Mouse (Mus musculus) heart, embryonic 11.5 days (tissue): ENCODE measurements at regions not wholly inside any gene's neighbourhood (a gene's known extent, or its start where the extent isn't known, plus 50 kb on each side); places are given as distances from the start of the nearest gene placed in this dataset.

Source experiments
- ATAC-seq: fragments of 200-750 bp; cut with Nextera tagmentation; replicated peaks from 2 replicates; pipeline ENCODE4 v1.8.0; 2017; ENCODE audit warnings: moderate library complexity; ENCODE audit not compliant: insufficient number of reproducible peaks, low FRiP score, low TSS enrichment
- H3K27ac ChIP-seq: fragments of 300-500 bp; sonication (generic); 2 replicates; pipeline ENCODE4 v1.5.1; 2014; ENCODE audit warnings: mild to moderate bottlenecking, low read depth, low read length
- H3K27me3 ChIP-seq: fragments of 300-500 bp; sonication (generic); 2 replicates; pipeline ENCODE4 v1.6.1; 2014; ENCODE audit warnings: mild to moderate bottlenecking, low read length, mixed read lengths; ENCODE audit not compliant: control insufficient read depth, insufficient read depth
- H3K36me3 ChIP-seq: fragments of 300-500 bp; sonication (generic); 2 replicates; pipeline ENCODE4 v1.6.1; 2014; ENCODE audit warnings: mild to moderate bottlenecking, low read length, moderate library complexity, mixed read lengths; ENCODE audit not compliant: control insufficient read depth, insufficient read depth
- H3K4me1 ChIP-seq: fragments of 300-500 bp; sonication (generic); 2 replicates; pipeline ENCODE4 v1.6.1; 2014; ENCODE audit warnings: low read length; ENCODE audit not compliant: control insufficient read depth, insufficient read depth
- H3K4me2 ChIP-seq: fragments of 300-500 bp; sonication (generic); 2 replicates; pipeline ENCODE4 v1.6.1; 2014; ENCODE audit warnings: mild to moderate bottlenecking, moderate library complexity
- H3K4me3 ChIP-seq: fragments of 300-500 bp; sonication (generic); 2 replicates; pipeline ENCODE4 v1.5.1; 2014; ENCODE audit warnings: low read depth, low read length
- H3K9ac ChIP-seq: fragments of 300-500 bp; sonication (generic); 2 replicates; pipeline ENCODE4 v1.6.1; 2014; ENCODE audit warnings: mild to moderate bottlenecking, low read depth, low read length, moderate library complexity
- H3K9me3 ChIP-seq: fragments of 300-500 bp; sonication (generic); replicated peaks from 2 replicates; pipeline ENCODE4 v1.6.1; 2016; ENCODE audit warnings: low read length; ENCODE audit not compliant: control insufficient read depth
- WGBS: fragments of 180-500 bp; shearing (Covaris S2); extraction: QIAGEN DNeasy Blood & Tissue Kit; methylation state at CpG from one replicate; pipeline ENCODE4 v1.1.7; 2014; ENCODE audit not compliant: insufficient replicate concordance; 5-methylcytosine and 5-hydroxymethylcytosine counted together

DNA sequence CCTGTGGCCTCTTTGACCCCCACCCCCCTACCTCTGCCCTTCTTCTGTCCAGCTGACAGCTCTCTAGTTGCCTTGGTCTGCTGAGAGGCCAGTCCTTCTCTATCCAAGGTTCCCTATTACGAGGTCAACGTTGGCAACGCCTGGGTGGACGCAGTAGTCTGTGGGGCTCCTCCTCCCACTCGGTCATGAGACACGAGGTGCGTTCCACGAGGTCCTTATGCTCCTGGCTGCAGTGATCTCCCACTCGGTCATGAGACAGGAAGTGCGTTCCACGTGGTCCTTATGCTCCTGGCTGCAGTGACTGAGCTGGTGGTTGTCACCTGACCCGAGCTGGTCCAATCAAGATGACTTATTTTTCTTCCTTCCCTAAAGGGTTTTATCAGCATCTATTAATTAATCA lies 220.7 kb downstream of the Prex1 start:
- no peaks in the 10 kb centered on the region for H3K9me3 ChIP-seq
- H3K27me3 ChIP-seq: no peaks in the 10 kb centered on the region
- H3K9ac ChIP-seq: no peak overlapping the region
- 83% methylated on average over 12 of the region's 12 CpGs for WGBS
- H3K4me1 ChIP-seq: peaks cover 21% of the 10 kb centered on the region
- no peak overlapping the region for H3K4me3 ChIP-seq
- H3K4me2 ChIP-seq: no peak overlapping the region
- ATAC-seq: no peak; the same call in 1 of the 2 replicates
- no peak overlapping the region for H3K27ac ChIP-seq
- no peaks in the 10 kb centered on the region for H3K36me3 ChIP-seq

DNA sequence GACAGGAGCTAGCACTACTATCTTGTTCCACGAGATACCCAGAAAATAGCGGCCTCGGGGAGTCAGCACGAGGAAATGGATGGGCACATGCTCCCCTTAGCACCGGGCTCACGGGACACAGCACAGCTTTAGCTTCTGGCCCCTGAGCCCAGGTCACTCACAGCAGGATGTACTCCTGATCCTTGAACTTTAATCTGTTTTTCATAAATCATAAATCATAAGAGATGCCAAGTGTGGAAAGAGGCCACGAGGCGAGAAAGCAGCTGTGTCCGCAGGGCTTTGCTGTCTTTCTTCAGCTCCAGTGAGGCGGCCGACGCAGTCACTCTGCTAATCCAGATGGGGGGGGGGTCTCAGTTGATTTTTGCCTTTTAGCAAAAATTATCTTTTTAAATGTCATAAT lies 221.2 kb downstream of the Prex1 start:
- Histone ChIP-seq H3K27ac (no peak overlapping the region), H3K9ac (no peak overlapping the region), H3K4me3 (no peak overlapping the region), H3K4me1 (peaks cover 26% of the 10 kb centered on the region), H3K27me3 (no peaks in the 10 kb centered on the region), H3K4me2 (no peak overlapping the region), H3K36me3 (no peaks in the 10 kb centered on the region), H3K9me3 (no peaks in the 10 kb centered on the region)
- ATAC-seq: no peak
- WGBS: 69% methylated on average over 12 of the region's 12 CpGs

DNA sequence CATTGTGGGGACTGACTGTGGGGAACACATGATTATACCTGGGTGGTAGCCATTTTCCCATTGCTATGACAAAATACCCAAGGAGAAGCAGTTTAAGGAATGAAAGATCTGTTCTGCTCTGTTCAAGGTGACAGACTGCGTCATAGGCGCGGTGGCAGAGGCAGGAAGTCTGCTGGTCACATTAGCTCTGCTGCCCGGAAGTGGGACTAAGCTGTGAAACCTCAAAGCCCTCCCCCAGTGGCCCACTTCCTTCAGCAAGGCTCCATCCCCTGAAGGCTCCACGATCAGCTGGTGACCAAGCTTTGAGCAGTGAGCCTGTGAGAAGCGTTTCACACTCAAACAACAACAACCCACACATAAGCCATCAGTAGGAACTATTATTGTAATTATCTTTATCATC lies 221.8 kb downstream of the Prex1 start:
- Histone ChIP-seq H3K4me3 (no peak overlapping the region), H3K36me3 (no peaks in the 10 kb centered on the region), H3K27ac (no peak overlapping the region), H3K9ac (no peak overlapping the region), H3K9me3 (no peaks in the 10 kb centered on the region), H3K4me1 (peaks cover 28% of the 10 kb centered on the region), H3K4me2 (no peak overlapping the region), H3K27me3 (no peaks in the 10 kb centered on the region)
- 54% methylated on average over 6 of the region's 6 CpGs for WGBS
- no peak for ATAC-seq

DNA sequence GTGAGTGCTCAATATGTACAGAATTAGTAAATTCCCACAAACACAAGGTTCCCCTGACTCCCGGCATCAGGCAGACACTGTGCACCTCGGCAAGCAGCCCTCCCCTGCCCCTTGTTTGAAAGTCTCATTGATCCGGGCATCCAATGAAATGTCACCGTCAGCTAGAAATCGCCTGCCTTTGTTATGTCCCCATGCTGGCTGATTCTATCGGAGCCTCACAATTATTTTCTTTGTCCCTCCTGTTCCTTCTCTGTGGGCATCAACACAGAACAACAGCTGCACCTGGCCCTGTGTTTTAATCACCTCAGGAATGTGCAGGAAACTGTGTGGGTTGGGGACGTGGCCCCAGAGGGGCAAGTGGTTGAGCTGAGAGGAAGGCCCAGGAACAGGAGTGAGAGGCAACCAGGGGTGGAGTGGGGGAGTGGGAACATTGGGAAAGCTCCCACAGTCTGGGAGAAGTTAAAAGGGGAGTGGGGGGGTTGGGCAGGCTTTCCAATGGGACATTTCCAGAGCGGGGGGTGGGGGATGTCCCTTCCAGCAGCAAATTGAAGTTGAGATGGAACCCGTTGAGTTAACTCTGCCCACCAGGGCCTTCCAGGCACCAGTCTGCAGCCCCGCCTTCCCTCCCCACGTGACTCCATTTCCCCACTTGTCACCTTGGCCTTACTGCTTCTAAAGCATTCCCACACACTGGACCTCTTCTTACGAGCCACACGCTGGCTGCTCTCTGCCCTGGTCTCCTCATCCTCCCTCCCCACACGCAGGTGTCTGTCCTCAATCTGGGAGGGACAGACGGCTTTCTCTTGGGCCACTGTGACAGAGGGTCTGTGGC lies 224.4 kb downstream of the Prex1 start:
- Histone ChIP-seq H3K4me1 (peaks cover 37% of the 10 kb centered on the region), H3K9ac (no peak overlapping the region), H3K36me3 (no peaks in the 10 kb centered on the region), H3K27me3 (no peaks in the 10 kb centered on the region), H3K9me3 (no peaks in the 10 kb centered on the region), H3K4me2 (no peak overlapping the region), H3K4me3 (no peak overlapping the region), H3K27ac (no peak overlapping the region)
- WGBS: 54% methylated on average over 15 of the region's 15 CpGs
- no peak for ATAC-seq

DNA sequence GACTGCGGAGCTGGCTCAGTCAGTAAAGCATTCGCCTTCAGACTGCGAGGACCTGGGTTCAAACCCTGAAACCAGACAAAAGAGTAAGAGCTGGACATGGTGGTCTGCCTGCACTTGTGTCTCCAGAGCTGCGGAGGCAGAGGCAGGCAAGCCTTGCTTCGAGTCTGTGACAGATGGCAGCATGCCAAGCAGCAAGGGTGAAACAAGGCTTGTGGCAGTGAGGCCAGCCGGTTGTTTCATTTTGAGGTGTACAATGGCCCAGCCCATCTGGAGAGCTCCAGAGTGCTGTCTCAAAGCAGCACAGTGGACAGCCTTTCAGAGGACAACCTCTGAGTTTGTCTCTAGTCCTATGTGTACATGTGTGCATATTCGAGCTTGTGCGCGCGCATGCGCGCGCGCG lies 225.9 kb downstream of the Prex1 start:
- WGBS: 81% methylated on average over 15 of the region's 15 CpGs
- H3K9me3 ChIP-seq: no peaks in the 10 kb centered on the region
- no peak overlapping the region for H3K27ac ChIP-seq
- no peak for ATAC-seq
- H3K36me3 ChIP-seq: no peaks in the 10 kb centered on the region
- no peaks in the 10 kb centered on the region for H3K27me3 ChIP-seq
- H3K4me2 ChIP-seq: no peak overlapping the region
- peaks cover 42% of the 10 kb centered on the region for H3K4me1 ChIP-seq
- H3K9ac ChIP-seq: no peak overlapping the region; the same call in 1 of the 2 replicates
- no peak overlapping the region for H3K4me3 ChIP-seq

DNA sequence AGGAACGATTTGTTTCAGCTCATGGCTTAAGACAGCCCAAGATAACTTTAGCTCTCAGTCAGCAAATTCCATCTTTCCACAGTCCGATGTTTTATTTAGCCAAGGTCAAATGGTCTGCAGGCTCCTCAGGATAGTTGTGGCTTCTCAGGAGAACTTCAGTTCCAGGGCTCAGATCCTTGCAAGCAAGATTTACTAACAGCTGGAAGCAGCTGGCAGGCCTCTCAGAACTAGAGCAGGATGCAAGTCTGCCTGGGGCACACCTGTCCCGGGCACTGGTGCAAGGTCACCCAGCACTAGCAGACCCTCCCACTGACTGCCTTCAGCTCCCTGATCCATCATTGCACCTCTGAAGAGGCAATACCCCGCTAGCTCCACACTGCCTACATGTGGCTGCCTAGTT lies 227.8 kb downstream of the Prex1 start:
- no peaks in the 10 kb centered on the region for H3K27me3 ChIP-seq
- no peaks in the 10 kb centered on the region for H3K36me3 ChIP-seq
- no peak overlapping the region for H3K4me2 ChIP-seq
- WGBS: 50% methylated on average over 4 of the region's 4 CpGs
- H3K9me3 ChIP-seq: no peaks in the 10 kb centered on the region
- no peak overlapping the region for H3K4me3 ChIP-seq
- no peak overlapping the region for H3K9ac ChIP-seq
- peak overlapping the region; percentile 42; the same call in 1 of the 2 replicates for H3K27ac ChIP-seq
- no peak for ATAC-seq
- peaks cover 40% of the 10 kb centered on the region for H3K4me1 ChIP-seq

DNA sequence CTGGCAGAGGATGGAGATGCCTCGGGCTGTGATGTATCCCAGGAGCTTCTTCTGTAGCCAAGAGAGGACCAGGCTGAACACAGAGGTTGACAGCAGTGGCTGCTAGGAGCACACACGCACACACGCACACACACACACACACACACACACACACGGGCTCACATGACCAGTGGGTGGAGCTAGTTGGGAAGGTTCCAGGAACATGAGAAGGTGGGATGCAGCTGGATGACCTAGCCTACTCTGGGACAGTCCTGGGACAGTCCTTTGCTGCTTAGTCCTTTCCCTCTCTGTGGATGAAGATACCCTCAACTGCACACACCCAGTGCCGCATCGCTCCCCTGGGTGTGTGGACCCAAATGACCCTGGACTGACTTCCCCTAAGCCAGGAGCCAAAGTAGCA lies 228.3 kb downstream of the Prex1 start:
- Histone ChIP-seq H3K9me3 (no peaks in the 10 kb centered on the region), H3K27me3 (no peaks in the 10 kb centered on the region), H3K4me3 (no peak overlapping the region), H3K9ac (no peak overlapping the region), H3K27ac (peak overlapping the region; percentile 42; the same call in 1 of the 2 replicates), H3K4me1 (peaks cover 36% of the 10 kb centered on the region), H3K36me3 (no peaks in the 10 kb centered on the region), H3K4me2 (no peak overlapping the region)
- ATAC-seq: no peak
- 75% methylated on average over 6 of the region's 6 CpGs for WGBS

DNA sequence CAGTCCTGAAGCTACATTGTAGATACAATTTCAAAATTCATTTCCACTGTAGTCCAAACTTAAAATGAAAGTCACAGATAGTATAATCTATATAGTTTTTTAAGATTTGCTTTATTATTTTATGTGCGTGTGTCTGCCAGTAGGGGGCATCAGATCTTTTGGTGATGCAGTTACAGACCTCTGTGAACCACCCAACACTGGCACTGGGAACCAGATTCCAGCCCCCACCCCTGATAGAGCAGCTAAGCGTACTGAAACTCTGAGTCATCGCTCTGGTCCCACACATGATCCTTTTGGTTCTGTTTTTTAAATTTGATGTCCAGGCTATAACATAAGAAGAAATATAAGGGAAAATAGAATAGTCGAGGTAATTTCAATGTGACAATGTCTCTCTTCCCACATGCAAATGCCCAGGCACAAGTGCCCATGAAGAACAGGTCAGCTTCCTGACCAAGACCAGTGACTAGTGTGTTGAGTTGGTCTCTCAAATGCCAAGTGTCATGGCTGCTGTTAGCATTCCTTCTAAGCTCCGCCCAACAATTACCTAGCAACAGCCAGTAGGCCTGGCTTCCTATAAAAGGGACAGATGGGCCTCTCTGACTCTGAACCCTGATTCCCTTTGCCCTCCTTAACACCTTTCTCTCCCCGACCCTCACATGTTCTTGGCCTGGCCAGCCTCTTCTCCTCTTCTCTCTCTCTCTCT lies 229.9 kb downstream of the Prex1 start:
- Histone ChIP-seq H3K36me3 (no peaks in the 10 kb centered on the region), H3K9ac (no peak overlapping the region), H3K4me2 (no peak overlapping the region), H3K4me3 (no peak overlapping the region), H3K9me3 (no peaks in the 10 kb centered on the region), H3K27me3 (no peaks in the 10 kb centered on the region), H3K27ac (no peak overlapping the region), H3K4me1 (peaks cover 29% of the 10 kb centered on the region)
- ATAC-seq: no peak
- 81% methylated on average over 6 of the region's 6 CpGs for WGBS
